Mouse (Mus musculus): ENCODE data around the gene Akr1c21. TPM values are rescaled to one million over a fixed set of nuclear protein-coding genes. Genes with fewer than 3 reads are reported as not detected.
"Not testable (repeated sequence)": the region's sequence is repeated elsewhere in the genome, so short reads cannot be mapped to it uniquely, and the experiment has no call there.

Akr1c21 gene
- 2.1 and 2.6 TPM in 2 replicates for polyA plus RNA-seq (2015; fragmentation: Nextera tagmentation; extraction: Ambion mirVana)

DNA sequence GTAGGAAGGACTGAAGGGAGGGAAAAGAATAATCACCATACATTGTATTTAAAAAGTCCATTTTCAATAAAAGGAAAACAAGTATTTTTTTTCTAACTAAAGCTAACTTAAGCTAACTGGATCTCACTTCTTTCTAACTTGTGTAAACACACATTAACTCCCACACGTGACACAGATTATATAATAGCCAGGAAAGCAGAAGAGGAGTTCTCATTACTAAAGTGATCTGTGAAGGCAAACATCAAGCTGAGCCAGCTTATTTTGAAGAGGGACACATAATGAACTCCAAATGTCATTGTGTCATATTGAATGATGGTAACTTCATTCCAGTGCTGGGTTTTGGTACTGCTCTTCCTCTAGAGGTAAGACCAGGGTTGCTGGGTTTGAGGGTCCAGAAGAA lies at the start of gene Akr1c21:
TSS of gene Akr1c21 (plus strand) at position 205 of the 400 bp plus-strand sequence.
- WGBS, result 70% methylated on average over 1 of the region's 1 CpGs
- no peak within 1 kb of the TSS for H3K4me2 ChIP-seq

DNA sequence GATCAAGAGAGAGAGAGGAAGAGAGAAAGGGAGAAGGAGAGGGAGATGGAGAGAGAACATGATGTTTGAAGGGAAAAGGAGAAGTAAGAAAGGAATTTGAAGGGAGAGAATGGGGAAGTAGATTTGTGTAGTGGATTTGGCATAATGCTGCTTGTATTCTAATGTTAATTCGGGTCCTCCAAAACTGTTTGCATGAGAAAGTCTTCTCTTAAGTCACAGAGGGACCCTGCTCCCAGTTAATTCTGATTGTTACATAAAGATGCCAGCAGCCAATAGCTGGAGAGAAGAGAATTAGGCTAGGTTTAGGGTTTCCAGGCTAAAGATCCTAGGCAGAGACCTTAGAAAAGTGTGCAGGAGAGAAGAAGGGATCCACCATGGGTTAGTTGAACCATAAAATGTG lies 14.7 kb upstream of the Akr1c21 start:
- 74% methylated on average over 1 of the region's 1 CpGs for WGBS
- no peaks in the 10 kb centered on the region for H3K4me1 ChIP-seq

More for the DNA sequence above, at the start of gene Akr1c21:
- no peaks in the 10 kb centered on the region for H3K27me3 ChIP-seq
- ATAC-seq (replicated peaks; ENCODE audit: low FRiP score), result no peak
- H3K4me1 ChIP-seq, result no peaks in the 10 kb centered on the region
- no peak within 1 kb of the TSS for H3K27ac ChIP-seq
- H3K36me3 ChIP-seq, result no peaks in the 10 kb centered on the region
- H3K9me3 ChIP-seq (replicated peaks), result no peaks in the 10 kb centered on the region
- no peak within 1 kb of the TSS for H3K9ac ChIP-seq
- no peak within 1 kb of the TSS for H3K4me3 ChIP-seq (replicated peaks)

GRCm38 (mm10) chr13:4560500-4560899 lies 13.4 kb upstream of the Akr1c21 start:
- ATAC-seq (replicated peaks; ENCODE audit: low FRiP score), result no peak
- no peak overlapping the region for H3K4me3 ChIP-seq (replicated peaks)

More for the DNA sequence above, 14.7 kb upstream of the Akr1c21 start:
- H3K9me3 ChIP-seq (replicated peaks), result no peaks in the 10 kb centered on the region
- H3K36me3 ChIP-seq, result no peaks in the 10 kb centered on the region
- no peak overlapping the region for H3K27ac ChIP-seq
- no peaks in the 10 kb centered on the region for H3K27me3 ChIP-seq
- H3K4me2 ChIP-seq, result no peak overlapping the region
- no peak overlapping the region for H3K9ac ChIP-seq
- no peak overlapping the region for H3K4me3 ChIP-seq (replicated peaks)
- no peak for ATAC-seq (replicated peaks; ENCODE audit: low FRiP score)

GRCm38 (mm10) chr13:4565996-4566395 lies 7.9 kb upstream of the Akr1c21 start:
- H3K9me3 ChIP-seq (replicated peaks), result no peaks in the 10 kb centered on the region
- H3K4me2 ChIP-seq, result no peak overlapping the region
- H3K4me1 ChIP-seq, result no peaks in the 10 kb centered on the region
- ATAC-seq (replicated peaks; ENCODE audit: low FRiP score), result no peak
- H3K27ac ChIP-seq, result no peak overlapping the region
- 85% methylated on average over 2 of the region's 2 CpGs for WGBS
- H3K9ac ChIP-seq, result no peak overlapping the region
- no peak overlapping the region for H3K4me3 ChIP-seq (replicated peaks)
- no peaks in the 10 kb centered on the region for H3K36me3 ChIP-seq
- H3K27me3 ChIP-seq, result no peaks in the 10 kb centered on the region

More at GRCm38 (mm10) chr13:4560500-4560899, 13.4 kb upstream of the Akr1c21 start:
- Histone ChIP-seq H3K9me3 (replicated peaks) (no peaks in the 10 kb centered on the region), H3K27ac (no peak overlapping the region), H3K4me2 (no peak overlapping the region), H3K9ac (no peak overlapping the region), H3K27me3 (no peaks in the 10 kb centered on the region), H3K4me1 (no peaks in the 10 kb centered on the region), H3K36me3 (no peaks in the 10 kb centered on the region)

- H3K4me3 ChIP-seq (replicated peaks), result no peak overlapping the region
- 86% methylated on average over 1 of the region's 1 CpGs for WGBS
- no peaks in the 10 kb centered on the region for H3K36me3 ChIP-seq
- no peaks in the 10 kb centered on the region for H3K9me3 ChIP-seq (replicated peaks)
- H3K27me3 ChIP-seq, result no peaks in the 10 kb centered on the region
- no peaks in the 10 kb centered on the region for H3K4me1 ChIP-seq
- ATAC-seq (replicated peaks; ENCODE audit: low FRiP score), result no peak
- H3K27ac ChIP-seq, result no peak overlapping the region
- H3K9ac ChIP-seq, result no peak overlapping the region
- H3K4me2 ChIP-seq, result no peak overlapping the region
Observed at GRCm38 (mm10) chr13:4576921-4577320, 3.0 kb downstream of the Akr1c21 start.

DNA sequence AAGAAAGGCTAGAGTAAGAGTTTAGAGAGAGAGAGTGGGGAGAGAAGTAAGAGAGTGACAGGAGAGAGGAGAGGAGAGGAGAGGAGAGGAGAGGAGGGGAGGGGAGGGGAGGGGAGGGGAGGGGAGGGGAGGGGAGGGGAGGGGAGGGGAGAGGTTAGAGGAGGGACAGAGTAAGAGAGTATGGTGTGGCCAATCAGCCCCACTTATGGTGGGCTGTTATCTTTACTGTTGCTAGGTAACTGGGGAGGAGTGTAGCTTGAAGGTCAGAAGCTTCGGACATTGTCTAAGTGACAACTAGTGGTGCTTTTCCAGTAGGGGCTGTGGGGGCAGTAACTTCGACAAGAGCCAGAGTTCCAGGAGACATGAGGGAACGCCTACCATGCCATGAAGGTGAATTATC lies 29.6 kb downstream of the Akr1c21 start:
- H3K9me3 ChIP-seq (replicated peaks); H3K9ac ChIP-seq; H3K27ac ChIP-seq; H3K27me3 ChIP-seq; H3K4me3 ChIP-seq (replicated peaks); H3K4me1 ChIP-seq; H3K4me2 ChIP-seq: not testable (repeated sequence)
- ATAC-seq (replicated peaks; ENCODE audit: low FRiP score), result 0 out of 2 replicates have a peak, but pooled peaks have one; percentile 20
- WGBS, result 33% methylated on average over 3 of the region's 3 CpGs
- H3K36me3 ChIP-seq, result peaks cover 28% of the 10 kb centered on the region

- ATAC-seq (replicated peaks; ENCODE audit: low FRiP score), result no peak
- no peaks in the 10 kb centered on the region for H3K27me3 ChIP-seq
- 73% methylated on average over 4 of the region's 4 CpGs for WGBS
Observed at GRCm38 (mm10) chr13:4606821-4607220, 32.9 kb downstream of the Akr1c21 start.

GRCm38 (mm10) chr13:4608530-4608929 lies 34.7 kb downstream of the Akr1c21 start:
- Histone ChIP-seq H3K4me1 (no peaks in the 10 kb centered on the region), H3K4me2 (peak overlapping the region; percentile 66), H3K9ac (peak overlapping the region; percentile 66), H3K9me3 (replicated peaks) (no peaks in the 10 kb centered on the region), H3K27me3 (no peaks in the 10 kb centered on the region), H3K27ac (peak overlapping the region; percentile 81), H3K4me3 (replicated peaks) (peak overlapping the region; percentile 68), H3K36me3 (peaks cover 10% of the 10 kb centered on the region; the same call in 1 of the 2 replicates)
- peak; percentile 8 for ATAC-seq (replicated peaks; ENCODE audit: low FRiP score)
- WGBS, result 26% methylated on average over 9 of the region's 9 CpGs

More at GRCm38 (mm10) chr13:4606821-4607220, 32.9 kb downstream of the Akr1c21 start:
- no peaks in the 10 kb centered on the region for H3K9me3 ChIP-seq (replicated peaks)
- H3K4me1 ChIP-seq, result no peaks in the 10 kb centered on the region
- H3K4me3 ChIP-seq (replicated peaks), result no peak overlapping the region
- no peak overlapping the region for H3K9ac ChIP-seq
- H3K36me3 ChIP-seq, result peaks cover 15% of the 10 kb centered on the region
- H3K4me2 ChIP-seq, result no peak overlapping the region
- H3K27ac ChIP-seq, result no peak overlapping the region

- 7% methylated on average over 10 of the region's 10 CpGs for WGBS
- Histone ChIP-seq H3K4me1 (no peaks in the 10 kb centered on the region), H3K27me3 (no peaks in the 10 kb centered on the region), H3K36me3 (peaks cover 10% of the 10 kb centered on the region; the same call in 1 of the 2 replicates), H3K4me2 (peak within 1 kb of the TSS; percentile 66), H3K9ac (peak within 1 kb of the TSS; percentile 66), H3K4me3 (replicated peaks) (peak within 1 kb of the TSS; percentile 68), H3K27ac (peak within 1 kb of the TSS; percentile 81), H3K9me3 (replicated peaks) (no peaks in the 10 kb centered on the region)
- peak; percentile 100 for ATAC-seq (replicated peaks; ENCODE audit: low FRiP score)
Observed at GRCm38 (mm10) chr13:4608961-4609409, 35.1 kb downstream of the Akr1c21 start, which contains the start of gene Akr1e1. Akr1e1 (minus strand) TSS chr13:4609174.

DNA sequence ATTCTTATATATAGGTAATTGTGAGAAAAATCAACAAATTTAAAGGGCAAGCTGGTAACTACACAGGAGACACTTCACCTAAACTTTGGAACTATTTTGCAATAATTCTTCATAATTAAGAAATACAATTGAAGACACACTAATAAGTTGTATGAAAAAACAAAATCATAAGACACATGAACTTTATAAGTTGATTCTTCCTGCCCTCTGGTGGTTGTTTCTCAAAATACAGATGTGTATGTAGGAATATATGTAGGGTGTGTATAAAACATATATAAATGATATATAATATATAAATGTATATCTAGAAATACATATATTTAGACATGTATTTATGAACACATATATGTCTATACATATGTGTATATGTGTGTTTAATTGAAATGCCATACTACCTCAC lies 37.0 kb downstream of the Akr1c21 start:
- no peaks in the 10 kb centered on the region for H3K4me1 ChIP-seq
- no peaks in the 10 kb centered on the region for H3K27me3 ChIP-seq
- ATAC-seq (replicated peaks; ENCODE audit: low FRiP score), result no peak
- H3K9ac ChIP-seq, result no peak overlapping the region
- H3K9me3 ChIP-seq (replicated peaks), result no peaks in the 10 kb centered on the region
- no peak overlapping the region for H3K4me2 ChIP-seq
- H3K27ac ChIP-seq, result no peak overlapping the region
- no peak overlapping the region for H3K4me3 ChIP-seq (replicated peaks)
- H3K36me3 ChIP-seq, result peaks cover 6% of the 10 kb centered on the region; the same call in 1 of the 2 replicates

Other genes with a start within 250 kb of the Akr1c21 start
- gene Akr1c6, start 139.8 kb upstream of the Akr1c21 start, polyA plus RNA-seq (2015; fragmentation: Nextera tagmentation; extraction: Ambion mirVana), result 0.48 TPM in 1 of 2 replicates, not detected in the other
- 0.17 TPM in 1 of 2 replicates, not detected in the other for gene Akr1c20, start 50.7 kb upstream of the Akr1c21 start, polyA plus RNA-seq (2015; fragmentation: Nextera tagmentation; extraction: Ambion mirVana)
- 44.8 and 44.9 TPM in 2 replicates for gene Akr1e1, start 35.1 kb downstream of the Akr1c21 start, polyA plus RNA-seq (2015; fragmentation: Nextera tagmentation; extraction: Ambion mirVana)

Measured in kidney, embryonic 15.5 days (tissue).